Mouse (Mus musculus) stomach, embryonic 15.5 days (tissue): Measurements from ENCODE around the gene Sntg2. TPM values are rescaled to one million over a fixed set of nuclear protein-coding genes. Genes with fewer than 3 reads are reported as not detected.
A peak's percentile ranks its signal among the peaks of the same experiment; 100 is the strongest.

Source experiments
- ATAC-seq: fragments of 200-750 bp; cut with Nextera tagmentation; 2 replicates; pipeline ENCODE4 v1.8.0; 2017; ENCODE audit warnings: low read depth, moderate number of reproducible peaks, moderate TSS enrichment; ENCODE audit not compliant: insufficient read depth, low FRiP score
- H3K27ac ChIP-seq: fragments of 300-500 bp; sonication (generic); 2 replicates; pipeline ENCODE4 v1.5.1; 2015; ENCODE audit warnings: mild to moderate bottlenecking, inconsistent platforms
- H3K27me3 ChIP-seq: fragments of 300-500 bp; sonication (generic); replicated peaks from 2 replicates; pipeline ENCODE4 v1.6.1; 2015; ENCODE audit warnings: inconsistent platforms
- H3K36me3 ChIP-seq: fragments of 300-500 bp; sonication (generic); 2 replicates; pipeline ENCODE4 v1.6.1; 2015; ENCODE audit warnings: inconsistent platforms
- H3K4me1 ChIP-seq: fragments of 300-500 bp; sonication (generic); 2 replicates; pipeline ENCODE4 v1.6.1; 2015; ENCODE audit warnings: inconsistent platforms
- H3K4me2 ChIP-seq: fragments of 300-500 bp; sonication (generic); 2 replicates; pipeline ENCODE4 v1.6.1; 2015; ENCODE audit warnings: mild to moderate bottlenecking, inconsistent platforms
- H3K4me3 ChIP-seq: fragments of 300-500 bp; sonication (generic); replicated peaks from 2 replicates; pipeline ENCODE4 v1.5.1; 2015; ENCODE audit warnings: inconsistent platforms
- H3K9ac ChIP-seq: fragments of 300-500 bp; sonication (generic); 2 replicates; pipeline ENCODE4 v1.6.1; 2015; ENCODE audit warnings: inconsistent platforms
- H3K9me3 ChIP-seq: fragments of 300-500 bp; sonication (generic); 2 replicates; pipeline ENCODE4 v1.6.1; 2016; ENCODE audit warnings: inconsistent platforms
- WGBS: fragments of 180-500 bp; shearing (Covaris S2); methylation state at CpG from one replicate; pipeline ENCODE4 v1.1.7; 2015; 5-methylcytosine and 5-hydroxymethylcytosine counted together
- polyA plus RNA-seq: library from polyadenylated mRNA; unstranded; fragments of >200 nt; fragmentation: Nextera tagmentation; extraction: Ambion mirVana; gene quantifications from 2 replicates; pipeline ENCODE4 v1.2.1, GENCODE M21; 2015

Gene Sntg2
- polyA plus RNA-seq, 1 experiment from 2014 or later = 24.9 TPM

- Histone ChIP-seq H3K27me3 (no peaks in the 10 kb centered on the region), H3K36me3 (no peaks in the 10 kb centered on the region), H3K4me2 (no peak overlapping the region), H3K4me1 (no peaks in the 10 kb centered on the region), H3K27ac (no peak overlapping the region), H3K4me3 (no peak overlapping the region), H3K9me3 (no peaks in the 10 kb centered on the region), H3K9ac (no peak overlapping the region)
- WGBS = 77% methylated on average over 4 of the region's 4 CpGs
- ATAC-seq = no peak
Observed at GRCm38 (mm10) chr12:30347284-30347683, 25.9 kb downstream of the Sntg2 start.

GRCm38 (mm10) chr12:30344806-30345205 is 28.4 kb downstream of the Sntg2 start:
- ATAC-seq = no peak
- Histone ChIP-seq H3K27me3 (no peaks in the 10 kb centered on the region), H3K9ac (no peak overlapping the region), H3K4me2 (no peak overlapping the region), H3K4me1 (no peaks in the 10 kb centered on the region), H3K36me3 (no peaks in the 10 kb centered on the region), H3K4me3 (no peak overlapping the region), H3K27ac (no peak overlapping the region), H3K9me3 (no peaks in the 10 kb centered on the region)
- WGBS = 24% methylated on average over 1 of the region's 1 CpGs

GRCm38 (mm10) chr12:30336301-30336700 is 36.9 kb downstream of the Sntg2 start:
- no peak overlapping the region for H3K4me2 ChIP-seq
- H3K4me1 ChIP-seq = no peaks in the 10 kb centered on the region
- no peaks in the 10 kb centered on the region for H3K9me3 ChIP-seq
- H3K9ac ChIP-seq = no peak overlapping the region
- no peak overlapping the region for H3K27ac ChIP-seq
- ATAC-seq = no peak
- no peak overlapping the region for H3K4me3 ChIP-seq
- H3K27me3 ChIP-seq = no peaks in the 10 kb centered on the region
- WGBS = 81% methylated on average over 5 of the region's 5 CpGs
- no peaks in the 10 kb centered on the region for H3K36me3 ChIP-seq

- Histone ChIP-seq H3K27me3 (no peaks in the 10 kb centered on the region), H3K9ac (no peak overlapping the region), H3K27ac (no peak overlapping the region), H3K9me3 (no peaks in the 10 kb centered on the region), H3K36me3 (no peaks in the 10 kb centered on the region), H3K4me3 (no peak overlapping the region), H3K4me1 (no peaks in the 10 kb centered on the region), H3K4me2 (no peak overlapping the region)
- ATAC-seq = no peak
- WGBS = 82% methylated on average over 2 of the region's 2 CpGs
Observed at GRCm38 (mm10) chr12:30334502-30334901, 38.7 kb downstream of the Sntg2 start.

- no peaks in the 10 kb centered on the region for H3K9me3 ChIP-seq
- ATAC-seq = no peak
- H3K4me2 ChIP-seq = no peak overlapping the region
- H3K27me3 ChIP-seq = no peaks in the 10 kb centered on the region
- no peaks in the 10 kb centered on the region for H3K4me1 ChIP-seq
- H3K9ac ChIP-seq = no peak overlapping the region
- 27% methylated on average over 2 of the region's 2 CpGs for WGBS
- H3K36me3 ChIP-seq = no peaks in the 10 kb centered on the region
- H3K4me3 ChIP-seq = no peak overlapping the region
- no peak overlapping the region for H3K27ac ChIP-seq
Observed at GRCm38 (mm10) chr12:30317971-30318370, 55.2 kb downstream of the Sntg2 start.

GRCm38 (mm10) chr12:30313021-30313420 is 60.2 kb downstream of the Sntg2 start:
- Histone ChIP-seq H3K4me1 (peaks cover 2% of the 10 kb centered on the region; the same call in 1 of the 2 replicates), H3K4me2 (no peak overlapping the region), H3K27me3 (no peaks in the 10 kb centered on the region), H3K9ac (no peak overlapping the region), H3K9me3 (no peaks in the 10 kb centered on the region), H3K27ac (no peak overlapping the region), H3K4me3 (no peak overlapping the region), H3K36me3 (no peaks in the 10 kb centered on the region)
- ATAC-seq = no peak

- Histone ChIP-seq H3K4me3 (no peak overlapping the region), H3K9ac (no peak overlapping the region), H3K9me3 (no peaks in the 10 kb centered on the region), H3K4me1 (peaks cover 2% of the 10 kb centered on the region; the same call in 1 of the 2 replicates), H3K27ac (0 out of 2 replicates have a peak overlapping the region, but pooled peaks have one; percentile 11), H3K27me3 (no peaks in the 10 kb centered on the region), H3K36me3 (no peaks in the 10 kb centered on the region), H3K4me2 (no peak overlapping the region)
- no peak for ATAC-seq
- 39% methylated on average over 5 of the region's 5 CpGs for WGBS
Observed at GRCm38 (mm10) chr12:30308197-30308939, 64.8 kb downstream of the Sntg2 start.

- Histone ChIP-seq H3K4me2 (no peak overlapping the region), H3K4me3 (no peak overlapping the region), H3K27me3 (no peaks in the 10 kb centered on the region), H3K9me3 (no peaks in the 10 kb centered on the region), H3K4me1 (no peaks in the 10 kb centered on the region), H3K27ac (no peak overlapping the region), H3K36me3 (no peaks in the 10 kb centered on the region), H3K9ac (no peak overlapping the region)
- no peak for ATAC-seq
- 64% methylated on average over 13 of the region's 13 CpGs for WGBS
Observed at GRCm38 (mm10) chr12:30292724-30293560, 80.2 kb downstream of the Sntg2 start.

- Histone ChIP-seq H3K4me3 (no peak overlapping the region), H3K9ac (no peak overlapping the region), H3K4me1 (no peaks in the 10 kb centered on the region), H3K9me3 (no peaks in the 10 kb centered on the region), H3K27me3 (no peaks in the 10 kb centered on the region), H3K27ac (no peak overlapping the region), H3K36me3 (no peaks in the 10 kb centered on the region), H3K4me2 (no peak overlapping the region)
- ATAC-seq = no peak
- 45% methylated on average over 5 of the region's 5 CpGs for WGBS
Observed at GRCm38 (mm10) chr12:30286888-30287573, 86.1 kb downstream of the Sntg2 start.

- Histone ChIP-seq H3K9me3 (no peaks in the 10 kb centered on the region), H3K9ac (no peak overlapping the region), H3K36me3 (no peaks in the 10 kb centered on the region), H3K4me3 (no peak overlapping the region), H3K27me3 (no peaks in the 10 kb centered on the region), H3K27ac (no peak overlapping the region), H3K4me1 (no peaks in the 10 kb centered on the region), H3K4me2 (no peak overlapping the region)
- no peak for ATAC-seq
- WGBS = 64% methylated on average over 4 of the region's 4 CpGs
Observed at GRCm38 (mm10) chr12:30283741-30284140, 89.4 kb downstream of the Sntg2 start.

GRCm38 (mm10) chr12:30272242-30272985 is 100.8 kb downstream of the Sntg2 start:
- no peak overlapping the region for H3K4me3 ChIP-seq
- no peak overlapping the region for H3K9ac ChIP-seq
- no peaks in the 10 kb centered on the region for H3K4me1 ChIP-seq
- H3K4me2 ChIP-seq = no peak overlapping the region
- H3K27ac ChIP-seq = peak overlapping the region; percentile 73
- peak; percentile 81; the same call in 1 of the 2 replicates for ATAC-seq
- no peaks in the 10 kb centered on the region for H3K36me3 ChIP-seq
- no peaks in the 10 kb centered on the region for H3K9me3 ChIP-seq
- 43% methylated on average over 8 of the region's 8 CpGs for WGBS
- no peaks in the 10 kb centered on the region for H3K27me3 ChIP-seq
